Mouse (Mus musculus): Measurements from ENCODE around the gene Zkscan3. TPM values are rescaled to one million over a fixed set of nuclear protein-coding genes. Genes with fewer than 3 reads are reported as not detected.

Gene Zkscan3
- polyA plus RNA-seq (2016; fragmentation: Nextera tagmentation; extraction: Ambion mirVana) = 91.5 and 91.9 TPM in 2 replicates

DNA sequence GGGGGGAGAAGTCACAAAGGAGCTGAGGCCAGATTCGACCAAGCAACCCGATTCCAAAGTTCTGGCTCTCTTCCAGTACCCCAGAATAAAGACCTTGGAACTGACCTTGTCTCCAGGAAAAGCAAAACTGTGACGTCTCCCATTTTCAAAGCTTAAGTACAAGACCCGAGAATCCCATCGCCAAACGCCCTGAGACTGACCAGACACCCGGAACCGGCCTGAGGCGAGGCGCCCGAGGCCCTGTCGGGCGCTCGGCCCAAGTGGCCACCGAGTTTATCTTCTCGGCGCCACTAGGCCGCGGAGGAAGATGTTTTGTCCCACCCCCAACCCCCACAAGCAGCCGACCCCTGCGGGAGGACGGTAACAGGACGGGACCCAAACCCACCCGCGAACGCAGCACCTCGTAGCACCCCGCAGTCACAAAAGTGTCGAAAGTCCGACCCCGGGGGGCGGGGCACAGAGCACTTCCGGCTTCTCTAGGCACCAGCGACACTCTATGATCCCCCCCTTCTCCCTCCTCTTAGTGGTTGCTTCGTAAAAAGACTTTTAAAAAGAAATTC, at the start of gene Zkscan3:
Gene Zkscan3, minus strand, starts transcription at position 469 of the 560 bp plus-strand sequence.
- Histone ChIP-seq H3K27ac (replicated peaks) (peak within 1 kb of the TSS; percentile 93), H3K4me1 (peaks cover 11% of the 10 kb centered on the region), H3K9me3 (no peaks in the 10 kb centered on the region), H3K4me3 (peak within 1 kb of the TSS; percentile 84), H3K27me3 (replicated peaks; ENCODE audit: low read depth, poor library complexity, severe bottlenecking) (no peaks in the 10 kb centered on the region), H3K36me3 (replicated peaks) (peaks cover 33% of the 10 kb centered on the region)
- WGBS = under 1% methylated on average over 35 of the region's 35 CpGs
- DNase-seq (ENCODE audit: low spot score) = peak; percentile 88

- no peaks in the 10 kb centered on the region for H3K27me3 ChIP-seq (replicated peaks; ENCODE audit: low read depth, poor library complexity, severe bottlenecking)
- 74% methylated on average over 16 of the region's 16 CpGs for WGBS
- no peak overlapping the region for H3K4me3 ChIP-seq
- DNase-seq (ENCODE audit: low spot score) = no peak
- no peak overlapping the region for H3K27ac ChIP-seq (replicated peaks)
- H3K36me3 ChIP-seq (replicated peaks) = peaks cover 75% of the 10 kb centered on the region
- peaks cover 10% of the 10 kb centered on the region for H3K4me1 ChIP-seq
- no peaks in the 10 kb centered on the region for H3K9me3 ChIP-seq
Observed at GRCm38 (mm10) chr13:21447856-21448614, 45.5 kb upstream of the Zkscan3 start.

GRCm38 (mm10) chr13:21446796-21447195, 44.2 kb upstream of the Zkscan3 start:
- Histone ChIP-seq H3K36me3 (replicated peaks) (peaks cover 79% of the 10 kb centered on the region), H3K27ac (replicated peaks) (no peak overlapping the region)

DNA sequence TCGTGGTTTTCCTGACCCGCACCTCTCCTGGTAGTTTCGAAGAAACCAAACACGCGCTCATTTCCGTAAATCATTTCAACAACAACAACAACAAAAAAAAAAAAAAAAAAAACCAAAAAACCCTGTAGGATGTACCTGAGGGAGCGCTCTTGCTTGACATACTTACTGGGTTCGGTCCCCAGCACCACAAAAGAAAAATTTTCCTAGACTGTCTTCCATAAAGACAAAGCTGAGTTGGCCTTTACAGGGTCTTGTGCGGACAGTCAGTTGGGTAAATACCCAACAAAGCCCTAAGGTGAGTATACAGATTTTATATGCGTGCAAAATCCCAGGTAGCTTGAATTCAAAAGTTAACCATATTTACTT, 38.6 kb upstream of the Zkscan3 start:
- Histone ChIP-seq H3K27me3 (replicated peaks; ENCODE audit: low read depth, poor library complexity, severe bottlenecking) (no peaks in the 10 kb centered on the region), H3K36me3 (replicated peaks) (peaks cover 36% of the 10 kb centered on the region), H3K27ac (replicated peaks) (peak overlapping the region; percentile 85), H3K4me1 (peaks cover 9% of the 10 kb centered on the region), H3K9me3 (no peaks in the 10 kb centered on the region), H3K4me3 (peak overlapping the region; percentile 65)
- DNase-seq (ENCODE audit: low spot score) = no peak
- WGBS = 13% methylated on average over 10 of the region's 10 CpGs

More at GRCm38 (mm10) chr13:21446796-21447195, 44.2 kb upstream of the Zkscan3 start:
- no peak for DNase-seq (ENCODE audit: low spot score)
- Histone ChIP-seq H3K4me1 (no peaks in the 10 kb centered on the region), H3K27me3 (replicated peaks; ENCODE audit: low read depth, poor library complexity, severe bottlenecking) (no peaks in the 10 kb centered on the region), H3K4me3 (no peak overlapping the region), H3K9me3 (no peaks in the 10 kb centered on the region)
- WGBS = 93% methylated on average over 9 of the region's 9 CpGs

DNA sequence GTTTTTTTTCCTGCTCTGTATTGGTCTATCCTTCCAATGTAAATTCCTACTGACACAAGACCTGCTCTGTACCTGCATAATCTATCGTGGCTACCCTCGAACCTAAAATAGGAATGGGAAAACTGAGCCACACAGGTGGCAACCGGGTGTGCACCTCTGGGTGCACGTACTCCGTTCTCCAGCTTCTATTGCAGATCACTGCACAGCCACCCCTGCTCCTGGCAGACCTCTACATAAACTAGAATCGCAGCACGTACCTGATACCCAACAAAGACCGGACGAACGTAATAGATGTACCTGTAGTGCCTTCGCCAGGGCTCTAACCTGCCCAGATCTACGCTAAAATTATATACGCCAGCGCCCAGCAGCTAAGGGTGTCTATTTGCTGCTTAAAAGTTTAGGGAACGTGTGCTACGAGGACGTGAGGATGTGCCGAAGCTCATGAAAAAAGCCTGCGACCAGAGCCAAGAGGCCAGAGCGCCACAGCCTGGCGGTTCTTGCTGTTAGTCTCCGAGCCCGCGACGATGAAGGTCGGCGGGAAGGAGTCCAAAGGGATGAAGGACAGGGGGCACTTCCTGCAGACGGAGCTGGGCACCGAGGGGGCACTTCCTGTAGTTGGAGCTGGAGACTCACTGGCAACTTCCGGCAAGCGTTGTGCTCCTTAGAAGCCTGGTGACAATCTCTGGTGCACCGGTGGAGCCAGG, 38.1 kb upstream of the Zkscan3 start, which contains the start of gene Pgbd1:
Gene Pgbd1, minus strand, starts transcription at position 556 of the 704 bp plus-strand sequence.
- no peaks in the 10 kb centered on the region for H3K27me3 ChIP-seq (replicated peaks; ENCODE audit: low read depth, poor library complexity, severe bottlenecking)
- DNase-seq (ENCODE audit: low spot score) = peak; percentile 86
- peaks cover 9% of the 10 kb centered on the region for H3K4me1 ChIP-seq
- peak within 1 kb of the TSS; percentile 65 for H3K4me3 ChIP-seq
- peaks cover 30% of the 10 kb centered on the region for H3K36me3 ChIP-seq (replicated peaks)
- H3K9me3 ChIP-seq = no peaks in the 10 kb centered on the region
- H3K27ac ChIP-seq (replicated peaks) = peak within 1 kb of the TSS; percentile 85
- WGBS = 2% methylated on average over 32 of the region's 32 CpGs

DNA sequence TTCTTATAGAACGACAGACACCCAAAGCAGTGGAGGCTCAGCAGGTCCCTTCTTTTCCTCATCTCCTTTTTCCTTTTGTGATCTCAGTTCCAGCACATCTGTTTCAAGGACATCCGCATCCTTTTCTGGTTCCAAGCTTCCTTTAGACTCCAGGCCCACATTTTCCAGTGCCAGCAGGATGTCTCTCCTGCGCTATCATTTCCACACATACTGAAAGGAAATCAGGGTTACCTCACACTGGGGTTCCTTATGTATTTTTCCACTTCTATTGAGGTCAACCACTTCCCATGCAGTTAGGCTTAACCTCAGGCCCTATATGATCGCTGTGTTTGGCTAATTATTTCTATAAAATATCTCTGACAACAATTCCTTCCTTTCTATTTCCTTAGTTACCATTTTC, 32.9 kb upstream of the Zkscan3 start:
- Histone ChIP-seq H3K4me3 (no peak overlapping the region), H3K9me3 (no peaks in the 10 kb centered on the region), H3K36me3 (replicated peaks) (no peaks in the 10 kb centered on the region), H3K4me1 (peaks cover 4% of the 10 kb centered on the region), H3K27ac (replicated peaks) (no peak overlapping the region), H3K27me3 (replicated peaks; ENCODE audit: low read depth, poor library complexity, severe bottlenecking) (no peaks in the 10 kb centered on the region)
- no peak for DNase-seq (ENCODE audit: low spot score)
- WGBS = 90% methylated on average over 4 of the region's 4 CpGs

GRCm38 (mm10) chr13:21427631-21428030, 25.1 kb upstream of the Zkscan3 start:
- no peaks in the 10 kb centered on the region for H3K36me3 ChIP-seq (replicated peaks)
- H3K4me1 ChIP-seq = no peaks in the 10 kb centered on the region
- no peaks in the 10 kb centered on the region for H3K9me3 ChIP-seq
- WGBS = 92% methylated on average over 1 of the region's 1 CpGs
- no peaks in the 10 kb centered on the region for H3K27me3 ChIP-seq (replicated peaks; ENCODE audit: low read depth, poor library complexity, severe bottlenecking)
- DNase-seq (ENCODE audit: low spot score) = no peak
- no peak overlapping the region for H3K27ac ChIP-seq (replicated peaks)
- no peak overlapping the region for H3K4me3 ChIP-seq

- Histone ChIP-seq H3K4me1 (no peaks in the 10 kb centered on the region), H3K9me3 (no peaks in the 10 kb centered on the region), H3K4me3 (no peak overlapping the region), H3K27ac (replicated peaks) (no peak overlapping the region), H3K27me3 (replicated peaks; ENCODE audit: low read depth, poor library complexity, severe bottlenecking) (no peaks in the 10 kb centered on the region), H3K36me3 (replicated peaks) (no peaks in the 10 kb centered on the region)
- no peak for DNase-seq (ENCODE audit: low spot score)
- 63% methylated on average over 5 of the region's 5 CpGs for WGBS
Observed at GRCm38 (mm10) chr13:21423301-21423700, 20.7 kb upstream of the Zkscan3 start.

DNA sequence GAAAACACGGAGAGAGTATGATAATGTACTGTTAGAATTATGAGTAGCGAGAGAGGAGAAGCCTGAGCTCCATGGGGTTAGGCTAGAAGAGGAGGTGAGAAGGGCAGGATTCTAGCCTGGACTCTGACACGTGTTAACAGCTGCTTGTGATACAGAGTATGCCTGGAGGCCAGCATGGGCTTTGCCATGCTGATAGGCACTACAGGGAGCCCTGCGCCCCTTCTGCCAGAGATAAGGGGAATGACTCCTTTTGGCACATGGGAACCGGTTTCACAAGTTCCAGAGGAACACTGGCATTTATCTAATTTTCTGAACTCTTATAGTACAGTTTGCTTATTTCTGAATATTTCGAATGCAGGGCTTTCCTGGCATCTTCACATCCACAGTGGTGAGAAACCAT, 16.3 kb upstream of the Zkscan3 start:
- no peaks in the 10 kb centered on the region for H3K27me3 ChIP-seq (replicated peaks; ENCODE audit: low read depth, poor library complexity, severe bottlenecking)
- 66% methylated on average over 6 of the region's 6 CpGs for WGBS
- no peaks in the 10 kb centered on the region for H3K9me3 ChIP-seq
- H3K36me3 ChIP-seq (replicated peaks) = no peaks in the 10 kb centered on the region
- no peaks in the 10 kb centered on the region for H3K4me1 ChIP-seq
- no peak overlapping the region for H3K4me3 ChIP-seq
- H3K27ac ChIP-seq (replicated peaks) = no peak overlapping the region
- DNase-seq (ENCODE audit: low spot score) = no peak

- Histone ChIP-seq H3K27me3 (replicated peaks; ENCODE audit: low read depth, poor library complexity, severe bottlenecking) (no peaks in the 10 kb centered on the region), H3K4me3 (no peak overlapping the region), H3K36me3 (replicated peaks) (no peaks in the 10 kb centered on the region), H3K9me3 (no peaks in the 10 kb centered on the region), H3K4me1 (no peaks in the 10 kb centered on the region), H3K27ac (replicated peaks) (no peak overlapping the region)
- no peak for DNase-seq (ENCODE audit: low spot score)
- WGBS = 88% methylated on average over 6 of the region's 6 CpGs
Observed at GRCm38 (mm10) chr13:21417298-21418010, 14.9 kb upstream of the Zkscan3 start.

GRCm38 (mm10) chr13:21415750-21416149, 13.2 kb upstream of the Zkscan3 start:
- Histone ChIP-seq H3K27ac (replicated peaks) (no peak overlapping the region), H3K9me3 (no peaks in the 10 kb centered on the region), H3K27me3 (replicated peaks; ENCODE audit: low read depth, poor library complexity, severe bottlenecking) (no peaks in the 10 kb centered on the region), H3K4me1 (no peaks in the 10 kb centered on the region), H3K36me3 (replicated peaks) (no peaks in the 10 kb centered on the region), H3K4me3 (no peak overlapping the region)
- WGBS = 90% methylated on average over 2 of the region's 2 CpGs
- no peak for DNase-seq (ENCODE audit: low spot score)

GRCm38 (mm10) chr13:21415266-21415665, 12.7 kb upstream of the Zkscan3 start:
- no peak for DNase-seq (ENCODE audit: low spot score)
- 81% methylated on average over 4 of the region's 4 CpGs for WGBS
- no peaks in the 10 kb centered on the region for H3K27me3 ChIP-seq (replicated peaks; ENCODE audit: low read depth, poor library complexity, severe bottlenecking)

More at GRCm38 (mm10) chr13:21415266-21415665, 12.7 kb upstream of the Zkscan3 start:
- Histone ChIP-seq H3K9me3 (no peaks in the 10 kb centered on the region), H3K27ac (replicated peaks) (no peak overlapping the region), H3K4me3 (no peak overlapping the region), H3K36me3 (replicated peaks) (no peaks in the 10 kb centered on the region), H3K4me1 (no peaks in the 10 kb centered on the region)
